Mouse (Mus musculus) embryonic facial prominence, embryonic 11.5 days (tissue): ENCODE measurements around the gene Bet1. TPM values are rescaled to one million over a fixed set of nuclear protein-coding genes. Genes with fewer than 3 reads are reported as not detected.

Source experiments
- ATAC-seq: fragments of 200-750 bp; cut with Nextera tagmentation; replicated peaks from 2 replicates; pipeline ENCODE4 v1.8.0; 2017; ENCODE audit warnings: low read depth; ENCODE audit not compliant: insufficient number of reproducible peaks, low FRiP score, low TSS enrichment
- DNase-seq: peaks from one replicate; pipeline ENCODE4 v3.0.0-alpha.2; 2015; ENCODE audit warnings: low spot score
- H3K27ac ChIP-seq: fragments of 300-500 bp; sonication (generic); replicated peaks from 2 replicates; pipeline ENCODE4 v1.5.1; 2014; ENCODE audit warnings: mild to moderate bottlenecking, low read depth, low read length, control low read depth
- H3K27me3 ChIP-seq: fragments of 300-500 bp; sonication (generic); 2 replicates; pipeline ENCODE4 v1.6.1; 2014; ENCODE audit warnings: mild to moderate bottlenecking, low read length, moderate library complexity, mixed read lengths; ENCODE audit not compliant: control insufficient read depth, insufficient read depth
- H3K36me3 ChIP-seq: fragments of 300-500 bp; sonication (generic); replicated peaks from 2 replicates; pipeline ENCODE4 v1.6.1; 2014; ENCODE audit warnings: low read depth, mild to moderate bottlenecking, low read length, moderate library complexity, mixed read lengths; ENCODE audit not compliant: control insufficient read depth, insufficient read depth
- H3K4me1 ChIP-seq: fragments of 300-500 bp; sonication (generic); 2 replicates; pipeline ENCODE4 v1.6.1; 2014; ENCODE audit warnings: low read length, mixed read lengths; ENCODE audit not compliant: control insufficient read depth, insufficient read depth
- H3K4me2 ChIP-seq: fragments of 300-500 bp; sonication (generic); 2 replicates; pipeline ENCODE4 v1.6.1; 2014; ENCODE audit warnings: low read depth, mild to moderate bottlenecking, control low read depth, low read length, moderate library complexity
- H3K4me3 ChIP-seq: fragments of 300-500 bp; sonication (generic); 2 replicates; pipeline ENCODE4 v1.5.1; 2014; ENCODE audit warnings: low read depth, low read length, control low read depth
- H3K9ac ChIP-seq: fragments of 300-500 bp; sonication (generic); replicated peaks from 2 replicates; pipeline ENCODE4 v1.6.1; 2014; ENCODE audit warnings: mild to moderate bottlenecking, control low read depth, low read length
- H3K9me3 ChIP-seq: fragments of 300-500 bp; sonication (generic); replicated peaks from 2 replicates; pipeline ENCODE4 v1.6.1; 2016; ENCODE audit warnings: mild to moderate bottlenecking, low read length, inconsistent platforms, mixed read lengths; ENCODE audit not compliant: control insufficient read depth
- WGBS: fragments of 180-500 bp; shearing (Covaris S2); extraction: QIAGEN DNeasy Blood & Tissue Kit; methylation state at CpG from one replicate; pipeline ENCODE4 v1.1.7; 2014; 5-methylcytosine and 5-hydroxymethylcytosine counted together
- polyA plus RNA-seq: library from polyadenylated mRNA; unstranded; fragments of >200 nt; fragmentation: Nextera tagmentation; extraction: Ambion mirVana; gene quantifications from 2 replicates; pipeline ENCODE4 v1.2.1, GENCODE M21; 2014

Bet1 gene
- 73.9 and 83.5 TPM in 2 replicates for polyA plus RNA-seq

- DNase-seq (peak; percentile 99), ATAC-seq (peak; percentile 100)
- whole genome bisulfite sequencing, result 3% methylated on average over 24 of the region's 24 CpGs
- Histone ChIP-seq H3K4me2 (peak within 1 kb of the TSS; percentile 55), H3K4me1 (no peaks in the 10 kb centered on the region), H3K9me3 (no peaks in the 10 kb centered on the region), H3K4me3 (peak within 1 kb of the TSS; percentile 78), H3K9ac (peak within 1 kb of the TSS; percentile 81), H3K27me3 (no peaks in the 10 kb centered on the region), H3K27ac (no peak within 1 kb of the TSS), H3K36me3 (no peaks in the 10 kb centered on the region)
Observed at GRCm38 (mm10) chr6:4086663-4087454, at the start of gene Bet1. Bet1 (minus strand) TSS chr6:4086972.

GRCm38 (mm10) chr6:4132239-4132638 is 45.5 kb upstream of the Bet1 start:
- no peak overlapping the region for H3K4me2 ChIP-seq
- H3K4me3 ChIP-seq, result no peak overlapping the region
- no peak for ATAC-seq
- no peaks in the 10 kb centered on the region for H3K36me3 ChIP-seq
- H3K4me1 ChIP-seq, result no peaks in the 10 kb centered on the region
- no peak overlapping the region for H3K9ac ChIP-seq
- no peaks in the 10 kb centered on the region for H3K27me3 ChIP-seq
- WGBS, result 77% methylated on average over 7 of the region's 7 CpGs
- H3K27ac ChIP-seq, result no peak overlapping the region
- no peak for DNase-seq
- no peaks in the 10 kb centered on the region for H3K9me3 ChIP-seq

- no peak overlapping the region for H3K9ac ChIP-seq
- H3K36me3 ChIP-seq, result no peaks in the 10 kb centered on the region
- WGBS, result 66% methylated on average over 2 of the region's 2 CpGs
- no peak overlapping the region for H3K4me2 ChIP-seq
- H3K27ac ChIP-seq, result no peak overlapping the region
- H3K4me3 ChIP-seq, result no peak overlapping the region
- H3K4me1 ChIP-seq, result no peaks in the 10 kb centered on the region
- ATAC-seq, result no peak
- H3K27me3 ChIP-seq, result no peaks in the 10 kb centered on the region
- DNase-seq, result no peak
- H3K9me3 ChIP-seq, result no peaks in the 10 kb centered on the region
Observed at GRCm38 (mm10) chr6:4131149-4131548, 44.4 kb upstream of the Bet1 start.

GRCm38 (mm10) chr6:4118611-4119010 is 31.8 kb upstream of the Bet1 start:
- Histone ChIP-seq H3K9me3 (no peaks in the 10 kb centered on the region), H3K4me2 (no peak overlapping the region), H3K9ac (no peak overlapping the region), H3K27ac (no peak overlapping the region), H3K27me3 (no peaks in the 10 kb centered on the region), H3K4me3 (no peak overlapping the region), H3K4me1 (no peaks in the 10 kb centered on the region), H3K36me3 (no peaks in the 10 kb centered on the region)
- DNase-seq (no peak), ATAC-seq (no peak)
- 91% methylated on average over 1 of the region's 1 CpGs for WGBS

- DNase-seq (no peak), ATAC-seq (no peak)
- Histone ChIP-seq H3K27ac (no peak overlapping the region), H3K36me3 (no peaks in the 10 kb centered on the region), H3K4me2 (no peak overlapping the region), H3K4me3 (no peak overlapping the region), H3K4me1 (no peaks in the 10 kb centered on the region), H3K27me3 (no peaks in the 10 kb centered on the region), H3K9me3 (no peaks in the 10 kb centered on the region), H3K9ac (no peak overlapping the region)
- 77% methylated on average over 2 of the region's 2 CpGs for WGBS
Observed at GRCm38 (mm10) chr6:4090423-4090822, 3.7 kb upstream of the Bet1 start.

GRCm38 (mm10) chr6:4072281-4072680 is 14.5 kb downstream of the Bet1 start:
- DNase-seq (no peak), ATAC-seq (no peak)
- Histone ChIP-seq H3K4me3 (no peak overlapping the region), H3K27ac (no peak overlapping the region), H3K27me3 (no peaks in the 10 kb centered on the region), H3K9ac (no peak overlapping the region), H3K4me2 (no peak overlapping the region), H3K36me3 (no peaks in the 10 kb centered on the region), H3K4me1 (no peaks in the 10 kb centered on the region), H3K9me3 (no peaks in the 10 kb centered on the region)
- WGBS, result 82% methylated on average over 6 of the region's 6 CpGs

- ATAC-seq, result no peak
- DNase-seq, result no peak
- H3K27me3 ChIP-seq, result no peaks in the 10 kb centered on the region
- H3K9ac ChIP-seq, result no peak overlapping the region
- H3K4me2 ChIP-seq, result no peak overlapping the region
- H3K9me3 ChIP-seq, result no peaks in the 10 kb centered on the region
- H3K4me1 ChIP-seq, result no peaks in the 10 kb centered on the region
- no peaks in the 10 kb centered on the region for H3K36me3 ChIP-seq
- H3K4me3 ChIP-seq, result no peak overlapping the region
- no peak overlapping the region for H3K27ac ChIP-seq
Observed at GRCm38 (mm10) chr6:4069714-4070113, 17.1 kb downstream of the Bet1 start.

GRCm38 (mm10) chr6:4054387-4054786 is 32.4 kb downstream of the Bet1 start:
- Histone ChIP-seq H3K4me2 (no peak overlapping the region), H3K4me1 (no peaks in the 10 kb centered on the region), H3K9me3 (no peaks in the 10 kb centered on the region), H3K27me3 (no peaks in the 10 kb centered on the region), H3K36me3 (no peaks in the 10 kb centered on the region), H3K27ac (no peak overlapping the region), H3K9ac (no peak overlapping the region), H3K4me3 (no peak overlapping the region)
- no peak for ATAC-seq
- 80% methylated on average over 4 of the region's 4 CpGs for WGBS
- DNase-seq, result peak; percentile 40
